Mouse (Mus musculus) left cerebral cortex, adult 2 months (tissue): Measurements from ENCODE around the gene Smarca1. TPM values are rescaled to one million over a fixed set of nuclear protein-coding genes. Genes with fewer than 3 reads are reported as not detected.

ENCODE experiments used
- DNase-seq, 2 experiments: peaks; one replicate each; pipeline ENCODE4 v3.0.0; 2021 to 2022; ENCODE audit warnings: low spot score in 2 of 2, mixed read lengths in 1 of 2; ENCODE audit errors: extremely low spot score in 1 of 2
- H3K27ac ChIP-seq: fragments of 200-600 bp; 2 replicates; pipeline ENCODE4 v1.8.1; 2022
- H3K4me3 ChIP-seq: fragments of 200-600 bp; 2 replicates; pipeline ENCODE4 v1.8.1; 2022
- CTCF ChIP-seq: fragments of 200-600 bp; IDR thresholded peaks from 2 replicates; pipeline ENCODE4 v1.8.1; 2022; ENCODE audit warnings: antibody characterized with exemption, mild to moderate bottlenecking, moderate library complexity
- intact Hi-C: fragments of 180-260 bp; cut with DNase I; formaldehyde crosslinking; loops from one replicate; pipeline ENCODE4 v1.15.1; 2025
- total RNA-seq, 2 experiments: library from RNA; stranded (reverse); gene quantifications; 2 replicates each; pipeline ENCODE4 v1.2.3; 2021

Smarca1 gene
- total RNA-seq, 2 experiments from 2014 or later = 45.6 to 46.0 TPM

DNA sequence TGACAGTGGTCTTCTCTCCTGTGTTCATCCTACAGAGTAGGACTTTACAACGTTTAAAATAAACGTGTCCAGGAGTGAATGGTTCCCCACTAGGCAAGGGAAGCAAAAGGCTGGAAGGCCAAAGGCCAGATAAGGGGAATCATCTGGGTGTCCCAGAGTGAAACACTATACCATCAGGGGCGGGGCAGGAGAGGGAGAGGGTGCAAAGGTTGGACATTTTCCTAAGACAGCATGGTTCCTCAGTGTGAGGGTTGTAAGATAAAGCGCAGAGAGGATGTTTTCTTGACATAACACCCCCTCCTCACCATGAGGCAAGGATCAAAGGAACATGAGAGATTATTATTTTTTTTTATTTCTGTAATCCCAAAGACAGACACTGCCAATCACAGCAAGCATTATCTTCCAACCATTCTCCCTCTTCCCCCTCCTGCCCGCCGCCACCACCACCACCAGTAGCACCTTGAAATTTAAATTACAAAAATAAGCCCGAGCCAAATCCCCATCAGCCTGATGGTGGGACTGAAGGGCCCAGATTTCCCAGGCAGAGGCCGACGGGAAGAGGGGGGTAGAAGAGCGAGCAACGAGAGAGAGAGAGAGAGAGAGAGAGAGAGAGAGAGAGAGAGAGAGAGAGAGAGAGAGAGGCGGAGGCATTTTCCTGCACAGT, 1.4 kb downstream of the Smarca1 start:
- H3K27ac ChIP-seq = no peak overlapping the region
- DNase-seq = no peak
- intact Hi-C loops = no loop called here

DNA sequence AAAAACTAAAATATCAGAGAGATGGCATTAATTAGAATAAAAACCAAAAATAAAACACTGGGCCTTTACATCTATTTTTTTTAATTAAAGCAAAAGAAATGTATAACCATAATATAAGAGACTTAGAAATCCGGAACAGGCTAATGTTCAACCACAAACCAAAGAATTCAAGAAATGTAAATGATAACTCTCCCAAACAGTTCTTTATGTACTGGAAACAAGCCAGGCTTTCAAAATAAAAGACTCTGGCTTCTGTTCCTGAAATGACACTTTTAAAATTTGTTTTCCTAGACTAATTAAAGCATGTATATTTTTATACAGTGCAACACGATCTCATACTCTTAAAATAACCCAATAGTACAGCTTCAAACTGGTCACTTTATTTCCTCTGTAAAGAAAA, 5.4 kb downstream of the Smarca1 start:
- intact Hi-C loops = no loop called here
- TF ChIP-seq CTCF = no peak
- H3K27ac ChIP-seq = no peak overlapping the region

More for the DNA sequence above, 1.4 kb downstream of the Smarca1 start:
- TF ChIP-seq CTCF = no peak
- H3K4me3 ChIP-seq = peak overlapping the region; percentile 50

DNA sequence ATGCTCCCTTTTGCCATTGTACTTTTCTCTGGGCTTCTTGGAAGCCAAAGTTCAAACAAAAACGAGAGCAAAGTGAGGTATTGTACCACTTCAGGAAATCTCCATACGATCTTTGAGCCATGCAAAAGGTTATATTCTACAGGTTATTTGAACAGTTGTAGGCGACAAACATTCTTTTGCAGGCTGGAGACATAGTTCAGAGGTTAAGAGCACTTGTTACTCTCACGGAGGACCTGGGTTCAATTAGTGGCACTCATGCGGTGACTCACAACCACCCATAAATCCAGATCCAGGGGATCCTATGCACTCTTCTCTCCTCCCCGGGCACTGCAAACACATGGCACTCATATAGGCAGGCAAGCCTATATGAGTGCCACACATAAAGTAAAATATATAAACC, 10.0 kb downstream of the Smarca1 start:
- TF ChIP-seq CTCF = no peak
- no peak for DNase-seq
- intact Hi-C loops = no loop called here
- Histone ChIP-seq H3K4me3 (no peak overlapping the region), H3K27ac (no peak overlapping the region)

More for the DNA sequence above, 5.4 kb downstream of the Smarca1 start:
- DNase-seq = no peak
- no peak overlapping the region for H3K4me3 ChIP-seq

GRCm38 (mm10) chrX:47880052-47880451, 12.7 kb downstream of the Smarca1 start:
- no peak for DNase-seq
- TF ChIP-seq CTCF = no peak
- intact Hi-C loops = no loop called here
- H3K4me3 ChIP-seq = no peak overlapping the region
- H3K27ac ChIP-seq = no peak overlapping the region

DNA sequence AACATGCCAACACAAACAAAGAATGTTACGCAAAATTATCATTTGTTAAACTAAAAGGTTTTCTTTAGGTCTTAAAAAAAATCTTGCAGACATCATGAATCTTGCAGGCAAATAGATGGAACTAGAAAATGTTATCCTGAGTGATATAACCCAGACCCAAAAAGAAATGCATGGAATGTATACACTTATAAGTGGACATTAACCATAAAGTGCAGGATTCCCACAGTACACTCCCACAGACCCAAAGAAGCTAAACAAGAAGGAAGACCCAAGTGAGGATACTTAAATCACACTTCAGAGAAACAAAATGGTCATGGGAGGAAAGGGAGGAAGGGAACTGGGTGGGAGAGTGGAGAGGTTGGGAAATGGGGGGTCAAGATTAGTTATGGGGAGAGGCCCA, 34.2 kb downstream of the Smarca1 start:
- no peak for DNase-seq
- no peak overlapping the region for H3K4me3 ChIP-seq
- TF ChIP-seq CTCF = no peak
- intact Hi-C loops = no loop called here
- no peak overlapping the region for H3K27ac ChIP-seq

- no peak for TF ChIP-seq CTCF
- no peak overlapping the region for H3K27ac ChIP-seq
- intact Hi-C loops = no loop called here
- DNase-seq = no peak
- no peak overlapping the region for H3K4me3 ChIP-seq
Measured at GRCm38 (mm10) chrX:47835835-47836195, 57.0 kb downstream of the Smarca1 start.

DNA sequence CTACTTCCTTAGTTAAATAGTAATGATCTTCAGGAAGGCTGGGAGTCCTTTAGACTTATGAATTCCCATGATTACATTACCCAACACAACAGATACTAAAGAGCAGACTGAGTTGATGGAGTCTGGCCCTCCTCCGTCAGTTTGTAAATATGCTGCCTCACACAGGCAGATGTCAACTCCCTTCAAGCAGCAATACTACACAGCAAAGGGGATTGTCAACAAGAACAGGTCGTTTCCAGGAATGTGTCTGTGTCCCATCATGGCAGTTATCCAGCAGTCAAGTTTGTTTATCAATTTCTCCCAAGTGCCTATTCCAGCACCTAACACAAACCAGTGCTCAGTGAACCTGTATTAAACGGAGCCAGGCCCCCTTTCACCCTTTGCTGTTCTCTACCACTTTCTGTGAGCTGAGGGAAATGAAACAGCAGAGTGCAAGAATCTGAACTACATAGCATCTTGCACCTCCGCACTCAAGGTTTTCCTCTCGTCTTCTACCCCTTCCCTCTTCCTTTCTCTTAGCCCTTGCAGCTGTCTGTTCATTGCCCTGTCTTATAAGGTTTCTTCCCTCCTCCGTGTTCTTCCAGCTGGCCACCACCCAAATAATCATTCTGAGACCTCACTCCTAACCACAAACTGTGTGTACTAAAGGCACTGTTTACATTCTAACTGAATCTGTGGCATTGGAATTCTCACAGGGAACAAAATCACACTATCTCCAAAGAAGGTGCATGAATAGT, 57.5 kb downstream of the Smarca1 start:
- intact Hi-C loops = no loop called here
- H3K4me3 ChIP-seq = no peak overlapping the region
- no peak overlapping the region for H3K27ac ChIP-seq
- DNase-seq = no peak
- TF ChIP-seq CTCF = no peak

DNA sequence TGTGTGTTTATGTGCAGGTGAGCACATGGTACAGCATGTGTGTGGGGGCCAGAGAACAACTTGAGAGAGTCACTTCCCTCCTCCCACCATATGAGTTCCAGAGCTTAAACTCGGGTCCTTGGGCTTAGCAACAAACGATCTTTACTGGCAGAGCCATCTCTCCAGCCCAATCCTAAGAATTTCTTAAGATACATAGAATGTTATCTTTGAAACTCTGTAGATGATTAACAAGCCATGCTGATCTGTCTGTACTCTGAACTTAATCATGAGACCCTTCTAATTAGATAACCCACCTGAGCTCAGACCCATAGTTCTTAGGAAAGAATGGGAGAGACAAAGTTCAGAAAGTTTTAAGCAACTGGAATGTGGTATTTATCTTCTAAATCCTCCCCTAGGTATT, 59.3 kb downstream of the Smarca1 start:
- Histone ChIP-seq H3K27ac (no peak overlapping the region), H3K4me3 (no peak overlapping the region)
- no peak for TF ChIP-seq CTCF
- DNase-seq = no peak
- intact Hi-C loops = no loop called here

GRCm38 (mm10) chrX:47820566-47820965, 72.2 kb downstream of the Smarca1 start:
- no peak overlapping the region for H3K4me3 ChIP-seq
- peak; percentile 56 for TF ChIP-seq CTCF
- no peak for DNase-seq
- intact Hi-C loops = loop anchor here (1.0 kb wide), 1 partner anchor 117 kb away; no protein-coding TSS in a partner anchor
- H3K27ac ChIP-seq = no peak overlapping the region

DNA sequence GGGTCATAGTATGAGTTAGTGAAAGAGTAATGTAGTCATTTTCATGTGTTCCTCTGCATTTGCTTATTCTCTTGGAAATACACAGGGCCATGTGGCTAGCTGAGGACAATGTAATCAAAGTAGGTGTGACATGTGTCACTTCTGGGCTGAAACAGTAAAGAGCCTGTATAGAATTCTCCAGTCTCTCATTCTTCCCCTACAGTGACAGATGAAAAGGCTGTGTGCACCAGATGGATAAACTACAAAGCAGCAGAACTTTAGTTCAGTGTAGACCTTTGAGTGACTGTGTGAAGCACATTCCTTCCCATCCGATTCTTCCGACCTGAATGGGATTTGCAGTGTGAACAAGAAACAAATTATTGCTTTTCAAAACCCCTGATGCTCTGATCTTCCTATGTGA, 84.1 kb downstream of the Smarca1 start:
- no peak overlapping the region for H3K4me3 ChIP-seq
- DNase-seq = no peak
- no peak for TF ChIP-seq CTCF
- intact Hi-C loops = no loop called here
- no peak overlapping the region for H3K27ac ChIP-seq

- intact Hi-C loops = no loop called here
- no peak for DNase-seq
- Histone ChIP-seq H3K27ac (no peak overlapping the region), H3K4me3 (no peak overlapping the region)
- TF ChIP-seq CTCF = no peak
Measured at GRCm38 (mm10) chrX:47764440-47764839, 128.3 kb downstream of the Smarca1 start.

- TF ChIP-seq CTCF = no peak
- no peak for DNase-seq
- intact Hi-C loops = no loop called here
- no peak overlapping the region for H3K4me3 ChIP-seq
- H3K27ac ChIP-seq = no peak overlapping the region
Measured at GRCm38 (mm10) chrX:47760212-47760611, 132.6 kb downstream of the Smarca1 start.

Other genes with a start within 250 kb of the Smarca1 start
- gene Ocrl, start 19.4 kb upstream of the Smarca1 start, total RNA-seq = 10 to 100 TPM; 52.9 to 56.7 TPM
- gene Apln, start 141.9 kb upstream of the Smarca1 start, total RNA-seq = 10 to 100 TPM; 13.1 to 32.7 TPM
- gene Xpnpep2, start 215.8 kb upstream of the Smarca1 start, total RNA-seq = under 1 TPM; 0.18 to 0.79 TPM